Mouse (Mus musculus) midbrain, embryonic 11.5 days (tissue): ENCODE measurements around the gene Tma16. TPM values are rescaled to one million over a fixed set of nuclear protein-coding genes. Genes with fewer than 3 reads are reported as not detected.

ENCODE experiments used
- ATAC-seq: fragments of 200-750 bp; cut with Nextera tagmentation; 2 replicates; pipeline ENCODE4 v1.8.0; 2017; ENCODE audit warnings: moderate TSS enrichment, moderate library complexity; ENCODE audit not compliant: low FRiP score
- DNase-seq: peaks from one replicate; pipeline ENCODE4 v3.0.0; 2015; ENCODE audit warnings: low spot score; ENCODE audit errors: missing footprints
- H3K27ac ChIP-seq: fragments of 300-500 bp; sonication (generic); 2 replicates; pipeline ENCODE4 v1.5.1; 2014; ENCODE audit warnings: low read depth, low read length
- H3K27me3 ChIP-seq: fragments of 300-500 bp; sonication (generic); 2 replicates; pipeline ENCODE4 v1.6.1; 2014; ENCODE audit warnings: mild to moderate bottlenecking, low read length, moderate library complexity, mixed read lengths; ENCODE audit not compliant: control insufficient read depth, insufficient read depth
- H3K36me3 ChIP-seq: fragments of 300-500 bp; sonication (generic); 2 replicates; pipeline ENCODE4 v1.6.1; 2014; ENCODE audit warnings: mild to moderate bottlenecking, low read length, moderate library complexity, mixed read lengths; ENCODE audit not compliant: control insufficient read depth, insufficient read depth
- H3K4me1 ChIP-seq: fragments of 300-500 bp; sonication (generic); 2 replicates; pipeline ENCODE4 v1.6.1; 2014; ENCODE audit warnings: low read length; ENCODE audit not compliant: control insufficient read depth, insufficient read depth
- H3K4me2 ChIP-seq: fragments of 300-500 bp; sonication (generic); 2 replicates; pipeline ENCODE4 v1.6.1; 2014; ENCODE audit warnings: mild to moderate bottlenecking, moderate library complexity
- H3K4me3 ChIP-seq: fragments of 300-500 bp; sonication (generic); 2 replicates; pipeline ENCODE4 v1.5.1; 2014; ENCODE audit warnings: low read depth, low read length
- H3K9ac ChIP-seq: fragments of 300-500 bp; sonication (generic); 2 replicates; pipeline ENCODE4 v1.6.1; 2014; ENCODE audit warnings: low read length
- H3K9me3 ChIP-seq: fragments of 300-500 bp; sonication (generic); 2 replicates; pipeline ENCODE4 v1.6.1; 2016; ENCODE audit warnings: low read length; ENCODE audit not compliant: control insufficient read depth
- WGBS: fragments of 180-500 bp; shearing (Covaris S2); extraction: QIAGEN DNeasy Blood & Tissue Kit; methylation state at CpG from one replicate; pipeline ENCODE4 v1.1.7; 2014; 5-methylcytosine and 5-hydroxymethylcytosine counted together
- polyA plus RNA-seq: library from polyadenylated mRNA; unstranded; fragments of >200 nt; fragmentation: Nextera tagmentation; extraction: Ambion mirVana; gene quantifications from 2 replicates; pipeline ENCODE4 v1.2.1, GENCODE M21; 2014

Tma16 gene
- polyA plus RNA-seq, 1 experiment from 2014 or later, result 14.2 TPM

DNA sequence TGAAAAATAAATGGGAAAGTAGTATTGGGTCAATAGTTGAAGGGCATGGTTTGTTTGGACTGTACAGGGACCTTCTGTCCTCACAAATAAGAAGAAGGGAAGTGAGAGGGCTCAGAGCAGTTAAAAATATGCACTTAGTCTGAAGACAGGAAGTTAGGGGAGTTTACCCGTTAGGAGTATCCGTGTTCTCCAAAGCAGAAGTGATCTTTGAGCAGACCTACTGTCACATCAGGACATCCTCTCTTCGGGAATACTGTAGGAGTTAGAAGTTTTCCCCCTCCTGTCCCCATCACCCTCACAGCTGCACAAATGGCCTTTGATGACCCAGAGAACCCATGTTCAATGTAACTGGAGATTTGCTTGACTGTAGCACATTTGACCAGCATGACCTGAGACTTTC is 48.4 kb downstream of the Tma16 start:
- H3K4me3 ChIP-seq, result no peak overlapping the region
- no peaks in the 10 kb centered on the region for H3K27me3 ChIP-seq
- no peak for DNase-seq
- no peak overlapping the region for H3K4me2 ChIP-seq
- WGBS, result 86% methylated on average over 3 of the region's 3 CpGs
- H3K36me3 ChIP-seq, result no peaks in the 10 kb centered on the region
- no peak overlapping the region for H3K27ac ChIP-seq
- no peaks in the 10 kb centered on the region for H3K9me3 ChIP-seq
- no peak overlapping the region for H3K9ac ChIP-seq
- no peak for ATAC-seq
- H3K4me1 ChIP-seq, result no peaks in the 10 kb centered on the region

DNA sequence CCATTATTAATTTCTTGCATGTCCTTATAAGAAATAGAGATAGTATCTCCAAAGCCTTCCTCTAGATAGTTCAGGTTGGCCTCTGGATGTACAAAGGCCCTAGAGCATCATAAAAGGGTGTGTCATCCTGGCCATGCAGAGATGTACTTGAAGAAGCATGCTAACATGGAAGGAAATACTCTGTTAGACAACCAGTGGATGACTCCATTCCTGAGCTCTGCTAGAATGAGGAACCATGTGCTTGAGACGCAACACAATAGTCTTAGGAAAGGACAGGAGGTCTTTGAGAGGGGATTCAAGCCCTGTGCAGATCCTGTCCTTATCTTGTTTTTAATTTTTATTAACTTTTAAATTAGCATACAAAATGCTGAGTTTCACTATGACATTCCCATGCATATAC is 49.5 kb downstream of the Tma16 start:
- H3K27me3 ChIP-seq, result no peaks in the 10 kb centered on the region
- DNase-seq (no peak), ATAC-seq (no peak)
- 95% methylated on average over 1 of the region's 1 CpGs for WGBS
- H3K27ac ChIP-seq, result no peak overlapping the region
- H3K36me3 ChIP-seq, result no peaks in the 10 kb centered on the region
- H3K4me1 ChIP-seq, result no peaks in the 10 kb centered on the region
- no peaks in the 10 kb centered on the region for H3K9me3 ChIP-seq
- no peak overlapping the region for H3K9ac ChIP-seq
- no peak overlapping the region for H3K4me2 ChIP-seq
- H3K4me3 ChIP-seq, result no peak overlapping the region

DNA sequence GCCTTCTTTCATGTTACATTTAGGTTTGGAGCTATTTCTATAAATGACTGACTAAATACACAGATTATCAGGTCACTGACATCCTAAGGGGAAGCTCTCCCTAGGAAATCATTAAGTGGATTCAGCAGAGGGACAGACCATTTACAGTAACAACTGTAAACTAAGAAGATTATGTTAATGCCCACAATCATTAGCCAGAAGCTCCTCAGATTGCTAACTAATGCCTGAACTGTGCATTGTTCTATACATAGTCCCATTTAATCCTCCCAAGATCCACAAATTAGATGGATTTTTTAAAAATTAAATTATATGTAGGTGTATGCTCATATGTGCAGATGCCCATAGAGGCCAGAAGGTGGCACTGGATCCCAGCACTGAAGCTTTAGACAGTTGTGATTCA is 52.8 kb downstream of the Tma16 start:
- Histone ChIP-seq H3K36me3 (no peaks in the 10 kb centered on the region), H3K4me2 (no peak overlapping the region), H3K9ac (no peak overlapping the region), H3K9me3 (no peaks in the 10 kb centered on the region), H3K4me1 (no peaks in the 10 kb centered on the region), H3K27me3 (no peaks in the 10 kb centered on the region), H3K4me3 (no peak overlapping the region), H3K27ac (no peak overlapping the region)
- ATAC-seq (no peak), DNase-seq (no peak)

DNA sequence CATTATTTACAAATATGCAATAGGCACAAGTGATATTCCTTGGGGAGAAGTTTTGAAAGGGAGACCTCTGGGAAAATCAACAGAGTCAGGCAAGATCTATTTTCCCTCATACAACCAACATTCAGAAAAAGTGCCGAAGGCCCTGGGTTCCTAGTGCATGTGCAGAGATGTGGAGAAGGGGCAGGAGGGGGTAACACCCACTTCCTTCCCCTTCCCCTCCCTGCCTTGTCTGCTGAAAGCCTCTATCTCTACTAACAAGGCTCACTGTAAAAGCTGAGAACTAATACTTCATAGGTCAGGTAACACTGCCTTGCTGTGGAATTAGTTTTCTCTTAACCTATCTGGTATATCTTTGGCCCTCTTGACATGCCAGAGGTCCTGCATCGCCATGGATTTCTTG is 55.7 kb downstream of the Tma16 start:
- no peaks in the 10 kb centered on the region for H3K4me1 ChIP-seq
- no peak overlapping the region for H3K4me2 ChIP-seq
- ATAC-seq, result no peak
- H3K27me3 ChIP-seq, result no peaks in the 10 kb centered on the region
- no peak overlapping the region for H3K4me3 ChIP-seq
- DNase-seq, result no peak
- H3K9me3 ChIP-seq, result no peaks in the 10 kb centered on the region
- no peak overlapping the region for H3K27ac ChIP-seq
- no peak overlapping the region for H3K9ac ChIP-seq
- H3K36me3 ChIP-seq, result no peaks in the 10 kb centered on the region
- 83% methylated on average over 2 of the region's 2 CpGs for WGBS

Other genes with a start within 250 kb of the Tma16 start
- gene Tktl2, start 25.2 kb upstream of the Tma16 start, polyA plus RNA-seq, result not detected in 2 replicates
- gene Npy5r, start 201.6 kb upstream of the Tma16 start, polyA plus RNA-seq, result 0.14 and 0.29 TPM in 2 replicates
- gene Npy1r, start 210.7 kb upstream of the Tma16 start, polyA plus RNA-seq, result 1.1 and 1.7 TPM in 2 replicates